Mouse (Mus musculus) spleen, adult 2 months (tissue): ENCODE results near the gene Asic1. TPM values are rescaled to one million over a fixed set of nuclear protein-coding genes. Genes with fewer than 3 reads are reported as not detected.
A peak's percentile ranks its signal among the peaks of the same experiment; 100 is the strongest.

Experiments used
- DNase-seq, 2 experiments: peaks; one replicate each; pipeline versions ENCODE4 v3.0.0 to v3.0.0-alpha.2; 2012 to 2021; ENCODE audit warnings: low spot score in 2 of 2, low read depth in 1 of 2
- H3K27ac ChIP-seq: fragments of 200-500 bp; 2 replicates; pipeline ENCODE4 v1.5.1; 2012; ENCODE audit warnings: low read length, inconsistent platforms; ENCODE audit not compliant: insufficient read depth
- H3K27me3 ChIP-seq: fragments of 200-500 bp; 2 replicates; pipeline ENCODE4 v1.6.1; 2012; ENCODE audit warnings: mild to moderate bottlenecking, moderate library complexity, low read length, inconsistent platforms; ENCODE audit not compliant: control insufficient read depth, insufficient read depth
- H3K36me3 ChIP-seq: fragments of 200-500 bp; 2 replicates; pipeline ENCODE4 v1.6.1; 2012; ENCODE audit warnings: mild to moderate bottlenecking, low read length, inconsistent platforms; ENCODE audit not compliant: control insufficient read depth, insufficient read depth
- H3K4me1 ChIP-seq: fragments of 200-500 bp; 2 replicates; pipeline ENCODE4 v1.6.1; 2011; ENCODE audit warnings: inconsistent platforms; ENCODE audit not compliant: control insufficient read depth, insufficient read depth, insufficient read length
- H3K4me3 ChIP-seq: fragments of 200-500 bp; 2 replicates; pipeline ENCODE4 v1.5.1; 2011; ENCODE audit warnings: mild to moderate bottlenecking, inconsistent platforms; ENCODE audit not compliant: insufficient read depth, insufficient read length; ENCODE audit errors: extremely low read depth
- CTCF ChIP-seq: fragments of 200-500 bp; IDR thresholded peaks from 2 replicates; pipeline ENCODE4 v1.5.1; 2011; ENCODE audit warnings: mild to moderate bottlenecking, inconsistent platforms; ENCODE audit not compliant: insufficient read depth, insufficient read length, insufficient replicate concordance; ENCODE audit errors: extremely low read depth
- POLR2A ChIP-seq: fragments of 200-500 bp; IDR thresholded peaks from 2 replicates; pipeline ENCODE4 v1.6.1; 2011; ENCODE audit warnings: low read depth, low read length, inconsistent platforms
- WGBS: fragments of 180-500 bp; shearing (Covaris S2); methylation state at CpG from one replicate; pipeline ENCODE4 v1.1.7; 2018; 5-methylcytosine and 5-hydroxymethylcytosine counted together
- polyA plus RNA-seq: library from polyadenylated mRNA; depleted of rRNA; stranded (reverse); fragments of >200 nt; gene quantifications from 2 replicates; pipeline ENCODE4 v1.2.3, GENCODE M21; 2012; rRNA removed

Asic1 gene
- polyA plus RNA-seq, result 1.3 and 2.0 TPM in 2 replicates

DNA sequence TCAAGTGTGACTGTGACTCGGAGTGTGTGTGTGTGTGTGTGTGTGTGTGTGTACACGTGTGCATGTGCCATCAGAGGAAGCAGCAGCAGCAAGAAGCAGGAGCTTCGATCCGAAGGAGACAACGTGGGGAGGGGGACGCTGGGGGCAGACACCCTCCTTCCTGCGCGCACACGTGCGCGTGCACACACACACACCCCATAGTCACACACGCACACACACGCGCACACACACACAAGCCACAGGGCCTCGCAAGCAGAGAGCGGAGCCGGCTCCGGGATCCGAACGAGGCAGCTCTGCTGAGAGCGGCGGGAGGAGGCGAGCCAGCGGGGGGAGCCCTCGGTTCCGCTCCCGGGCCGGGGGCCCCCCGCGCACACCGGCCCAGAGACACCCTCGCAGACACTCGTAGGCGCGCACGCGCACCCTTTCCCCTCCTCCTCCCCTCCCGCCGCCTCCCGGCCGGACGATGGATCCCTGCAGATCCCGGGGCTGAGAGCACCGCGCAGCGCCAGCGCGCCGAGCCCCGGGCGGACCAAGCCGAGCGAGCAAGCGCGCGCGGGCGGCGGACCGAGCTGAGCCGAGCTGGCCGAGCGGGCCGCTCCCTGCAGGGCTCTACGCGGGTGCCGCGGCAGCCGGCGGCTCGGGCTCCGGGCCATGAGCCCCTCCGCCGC, at the start of gene Asic1:
Asic1 (plus strand) TSS at position 215 of the 668 bp plus-strand sequence.
- Histone ChIP-seq H3K36me3 (no peaks in the 10 kb centered on the region), H3K4me1 (0 out of 2 replicates have a peak, but pooled peaks cover 7% of the 10 kb centered on the region), H3K4me3 (peak within 1 kb of the TSS; percentile 33; the same call in 1 of the 2 replicates), H3K27ac (no peak within 1 kb of the TSS), H3K27me3 (peaks cover 12% of the 10 kb centered on the region)
- no peak for DNase-seq
- WGBS, result 2% methylated on average over 62 of the region's 74 CpGs
- TF ChIP-seq POLR2A (no peak), CTCF (no peak)

DNA sequence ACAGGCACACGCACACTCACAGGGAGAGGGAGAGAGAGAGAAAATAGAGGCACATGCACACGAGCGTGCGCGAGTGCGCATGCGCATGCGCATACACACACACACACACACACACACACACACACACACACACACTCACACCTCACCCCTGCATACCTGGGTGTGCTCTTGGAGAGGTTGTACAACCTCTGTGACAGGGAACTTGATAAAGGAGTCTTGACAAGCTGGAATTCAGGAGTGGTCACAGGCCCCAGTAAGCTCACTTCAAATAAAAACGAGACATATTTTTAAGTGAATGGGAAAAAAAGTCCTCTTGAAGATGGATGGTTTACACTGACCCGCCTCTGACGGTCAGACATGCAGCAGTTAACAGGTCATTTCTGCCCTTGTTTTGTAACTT, 48.1 kb upstream of the Asic1 start:
- no peak for TF ChIP-seq POLR2A
- TF ChIP-seq CTCF, result no peak
- H3K4me3 ChIP-seq, result no peak overlapping the region
- H3K27ac ChIP-seq, result no peak overlapping the region
- WGBS, result 94% methylated on average over 11 of the region's 11 CpGs
- peaks cover 10% of the 10 kb centered on the region for H3K36me3 ChIP-seq
- H3K27me3 ChIP-seq, result no peaks in the 10 kb centered on the region
- no peaks in the 10 kb centered on the region for H3K4me1 ChIP-seq
- DNase-seq, result no peak

GRCm38 (mm10) chr15:99631618-99632017, 38.5 kb upstream of the Asic1 start:
- no peak for TF ChIP-seq POLR2A
- TF ChIP-seq CTCF, result no peak
- Histone ChIP-seq H3K36me3 (peaks cover 18% of the 10 kb centered on the region), H3K27me3 (no peaks in the 10 kb centered on the region), H3K4me3 (no peak overlapping the region), H3K27ac (no peak overlapping the region), H3K4me1 (no peaks in the 10 kb centered on the region)
- DNase-seq, result no peak

DNA sequence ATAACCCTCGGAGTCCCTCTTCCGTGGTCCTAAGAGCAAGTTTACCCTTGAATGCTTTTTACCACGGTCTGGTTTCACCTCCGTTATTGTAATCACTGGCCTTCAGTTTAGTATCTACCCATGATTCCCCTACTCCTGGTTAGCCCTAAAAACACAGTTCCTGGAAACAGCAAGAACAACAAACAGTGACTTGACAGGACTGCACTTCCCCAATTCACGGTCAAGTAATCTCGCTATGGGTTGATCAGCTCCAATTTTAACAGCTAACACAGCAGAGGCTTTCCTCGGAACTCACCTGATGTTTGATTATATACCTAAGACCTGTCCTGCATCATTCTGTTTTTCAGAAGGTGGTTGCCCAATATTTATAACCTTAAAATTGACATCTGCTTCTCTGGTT, 35.5 kb upstream of the Asic1 start:
- WGBS, result 72% methylated on average over 7 of the region's 7 CpGs

GRCm38 (mm10) chr15:99637405-99638123, 32.6 kb upstream of the Asic1 start:
- H3K36me3 ChIP-seq, result peaks cover 14% of the 10 kb centered on the region
- H3K27ac ChIP-seq, result no peak overlapping the region
- 96% methylated on average over 12 of the region's 12 CpGs for WGBS
- no peaks in the 10 kb centered on the region for H3K27me3 ChIP-seq
- H3K4me3 ChIP-seq, result no peak overlapping the region
- no peak for DNase-seq
- H3K4me1 ChIP-seq, result no peaks in the 10 kb centered on the region
- no peak for TF ChIP-seq POLR2A
- no peak for TF ChIP-seq CTCF

More for the DNA sequence above, 35.5 kb upstream of the Asic1 start:
- Histone ChIP-seq H3K4me1 (no peaks in the 10 kb centered on the region), H3K27me3 (no peaks in the 10 kb centered on the region), H3K36me3 (peaks cover 19% of the 10 kb centered on the region), H3K27ac (no peak overlapping the region), H3K4me3 (no peak overlapping the region)
- DNase-seq, result no peak
- TF ChIP-seq POLR2A (no peak), CTCF (no peak)

DNA sequence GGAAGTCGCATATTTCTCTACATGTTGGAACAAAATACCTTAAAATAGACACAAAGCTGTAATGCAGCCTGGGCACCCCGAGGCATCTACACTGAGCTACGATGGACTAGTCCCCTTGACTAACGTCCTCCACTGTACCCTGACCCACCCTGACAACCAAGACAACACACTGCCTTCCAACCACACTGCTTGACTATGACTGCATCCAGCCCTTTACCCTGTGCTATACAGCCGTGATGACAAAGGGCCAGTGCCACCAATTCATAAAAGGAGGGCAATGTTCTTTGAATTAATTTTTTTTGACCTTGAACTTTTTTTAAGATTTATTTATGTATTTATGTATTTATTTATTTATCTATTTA, 32.1 kb upstream of the Asic1 start:
- 94% methylated on average over 5 of the region's 5 CpGs for WGBS
- no peak for DNase-seq

DNA sequence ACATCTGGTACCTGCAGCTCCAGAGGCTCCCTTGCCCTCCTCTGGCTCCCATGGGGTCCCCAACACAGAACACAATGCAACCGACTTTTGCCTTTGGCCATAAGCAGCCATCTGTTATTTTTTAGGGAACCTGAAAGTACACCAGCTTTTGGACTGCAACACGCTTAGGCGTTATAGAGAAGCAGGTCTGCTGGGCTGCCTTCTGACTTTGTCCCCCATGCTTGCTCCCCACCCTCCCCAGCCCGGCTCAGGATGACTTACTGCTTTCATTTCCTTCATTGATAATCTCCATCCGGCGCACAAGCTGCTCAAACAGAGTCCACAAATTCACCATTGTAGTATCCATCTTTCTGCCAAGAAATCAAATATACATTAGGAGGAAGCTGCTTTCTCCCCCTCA, 27.5 kb upstream of the Asic1 start:
- WGBS, result 56% methylated on average over 6 of the region's 6 CpGs
- Histone ChIP-seq H3K27ac (no peak overlapping the region), H3K36me3 (no peaks in the 10 kb centered on the region; the same call in 1 of the 2 replicates), H3K4me3 (no peak overlapping the region), H3K27me3 (no peaks in the 10 kb centered on the region), H3K4me1 (no peaks in the 10 kb centered on the region)
- TF ChIP-seq CTCF (no peak), POLR2A (no peak)
- no peak for DNase-seq

More for the DNA sequence above, 32.1 kb upstream of the Asic1 start:
- Histone ChIP-seq H3K27me3 (no peaks in the 10 kb centered on the region), H3K4me1 (no peaks in the 10 kb centered on the region), H3K36me3 (peaks cover 14% of the 10 kb centered on the region), H3K4me3 (no peak overlapping the region), H3K27ac (no peak overlapping the region)
- TF ChIP-seq CTCF, result no peak
- no peak for TF ChIP-seq POLR2A
